Mouse (Mus musculus): ENCODE measurements around the gene Gm7694. TPM values are rescaled to one million over a fixed set of nuclear protein-coding genes. Genes with fewer than 3 reads are reported as not detected.

Gene Gm7694
- polyA plus RNA-seq, 2 experiments = 0.94 to 1.5 TPM

GRCm38 (mm10) chr1:170324312-170324711 is 18.2 kb upstream of the Gm7694 start:
- no peak for TF ChIP-seq CTCF (IDR thresholded peaks at IDR 0.05; ENCODE audit: low read depth)
- TF ChIP-seq EP300 (IDR thresholded peaks at IDR 0.05; ENCODE audit: low read depth) = no peak
- DNase-seq (ENCODE audit: low read depth in 3 of 3, low spot score in 3 of 3) = no peak
- Histone ChIP-seq H3K4me2 (ENCODE audit: low read depth) (no peak overlapping the region), H3K4me3 (ENCODE audit: insufficient read depth in 1 of 2, low read depth in 2 of 2, low read length in 2 of 2) (no peak overlapping the region), H3K9ac (replicated peaks) (no peak overlapping the region), H3K36me3 (replicated peaks; ENCODE audit: control insufficient read depth, insufficient read depth, low read depth) (no peaks in the 10 kb centered on the region), H3K4me1 (replicated peaks; ENCODE audit: control insufficient read depth in 2 of 2, insufficient read depth in 2 of 2, low read length in 1 of 2) (0 out of 4 replicates have a peak, but pooled peaks cover 0 to 2% of the 10 kb centered on the region in 2 experiments), H3K27ac (no peak overlapping the region), H3K27me3 (ENCODE audit: control insufficient read depth, insufficient read depth, low read length) (no peaks in the 10 kb centered on the region), H3K9me3 (ENCODE audit: control insufficient read depth, low read length) (no peaks in the 10 kb centered on the region)
- ATAC-seq (ENCODE audit: insufficient read depth) = no peak
- WGBS (ENCODE audit: insufficient replicate concordance) = 68% methylated on average over 1 of the region's 1 CpGs

DNA sequence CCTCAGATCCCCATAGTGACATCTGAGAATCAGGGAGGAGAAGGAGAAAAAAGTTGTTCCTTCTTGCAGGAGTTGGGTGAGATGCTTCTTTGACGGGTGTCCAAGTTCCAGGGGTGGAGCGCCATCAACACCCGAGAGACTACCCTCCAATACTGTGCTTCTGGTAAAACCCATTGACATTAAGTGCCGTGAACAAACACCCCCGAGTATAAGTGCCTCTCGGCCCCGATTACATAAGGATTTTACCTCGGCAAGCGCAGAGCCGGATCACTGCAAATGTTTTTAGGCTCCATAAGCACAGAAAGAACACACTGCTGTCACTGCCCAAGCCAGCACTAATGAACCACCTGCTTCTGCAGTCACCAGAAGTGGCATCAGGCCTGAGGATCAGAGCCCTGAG is 16.9 kb upstream of the Gm7694 start:
- Histone ChIP-seq H3K36me3 (replicated peaks; ENCODE audit: control insufficient read depth, insufficient read depth, low read depth) (no peaks in the 10 kb centered on the region), H3K4me3 (ENCODE audit: insufficient read depth in 1 of 2, low read depth in 2 of 2, low read length in 2 of 2) (no peak overlapping the region), H3K27me3 (ENCODE audit: control insufficient read depth, insufficient read depth, low read length) (no peaks in the 10 kb centered on the region), H3K4me1 (replicated peaks; ENCODE audit: control insufficient read depth in 2 of 2, insufficient read depth in 2 of 2, low read length in 1 of 2) (0 out of 4 replicates have a peak, but pooled peaks cover 0 to 2% of the 10 kb centered on the region in 2 experiments), H3K9ac (replicated peaks) (no peak overlapping the region), H3K27ac (no peak overlapping the region), H3K9me3 (ENCODE audit: control insufficient read depth, low read length) (no peaks in the 10 kb centered on the region), H3K4me2 (ENCODE audit: low read depth) (no peak overlapping the region)
- WGBS (ENCODE audit: insufficient replicate concordance) = 75% methylated on average over 10 of the region's 10 CpGs
- DNase-seq (ENCODE audit: low read depth in 3 of 3, low spot score in 3 of 3) = no peak
- no peak for TF ChIP-seq EP300 (IDR thresholded peaks at IDR 0.05; ENCODE audit: low read depth)
- no peak for TF ChIP-seq CTCF (IDR thresholded peaks at IDR 0.05; ENCODE audit: low read depth)
- ATAC-seq (ENCODE audit: insufficient read depth) = no peak

DNA sequence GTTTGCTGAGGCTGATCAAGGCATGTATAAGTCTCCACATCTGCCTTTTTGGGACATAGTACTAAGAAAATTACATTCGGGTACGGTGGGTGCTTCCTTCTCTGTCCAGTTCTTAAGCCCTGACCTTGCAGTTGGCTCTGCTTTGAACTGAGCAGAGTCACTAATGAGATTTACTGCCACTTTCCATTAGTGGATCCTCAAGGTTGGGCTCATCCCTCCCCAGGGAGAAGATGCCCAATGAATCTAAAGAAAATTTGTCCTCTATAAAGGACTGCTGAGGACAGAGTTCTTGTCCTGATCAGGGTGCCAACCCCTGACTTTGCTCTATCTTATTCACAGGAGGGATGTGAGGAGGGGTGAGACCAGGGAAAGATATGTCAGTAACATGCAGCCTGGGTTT is 15.9 kb upstream of the Gm7694 start:
- Histone ChIP-seq H3K9ac (replicated peaks) (no peak overlapping the region), H3K27me3 (ENCODE audit: control insufficient read depth, insufficient read depth, low read length) (no peaks in the 10 kb centered on the region), H3K36me3 (replicated peaks; ENCODE audit: control insufficient read depth, insufficient read depth, low read depth) (no peaks in the 10 kb centered on the region), H3K4me1 (replicated peaks; ENCODE audit: control insufficient read depth in 2 of 2, insufficient read depth in 2 of 2, low read length in 1 of 2) (0 out of 4 replicates have a peak, but pooled peaks cover 0 to 2% of the 10 kb centered on the region in 2 experiments), H3K27ac (no peak overlapping the region), H3K4me2 (ENCODE audit: low read depth) (no peak overlapping the region), H3K9me3 (ENCODE audit: control insufficient read depth, low read length) (no peaks in the 10 kb centered on the region), H3K4me3 (ENCODE audit: insufficient read depth in 1 of 2, low read depth in 2 of 2, low read length in 2 of 2) (no peak overlapping the region)
- no peak for DNase-seq (ENCODE audit: low read depth in 3 of 3, low spot score in 3 of 3)
- TF ChIP-seq CTCF (IDR thresholded peaks at IDR 0.05; ENCODE audit: low read depth) = no peak
- no peak for TF ChIP-seq EP300 (IDR thresholded peaks at IDR 0.05; ENCODE audit: low read depth)
- ATAC-seq (ENCODE audit: insufficient read depth) = no peak
- WGBS (ENCODE audit: insufficient replicate concordance) = 56% methylated on average over 2 of the region's 2 CpGs

DNA sequence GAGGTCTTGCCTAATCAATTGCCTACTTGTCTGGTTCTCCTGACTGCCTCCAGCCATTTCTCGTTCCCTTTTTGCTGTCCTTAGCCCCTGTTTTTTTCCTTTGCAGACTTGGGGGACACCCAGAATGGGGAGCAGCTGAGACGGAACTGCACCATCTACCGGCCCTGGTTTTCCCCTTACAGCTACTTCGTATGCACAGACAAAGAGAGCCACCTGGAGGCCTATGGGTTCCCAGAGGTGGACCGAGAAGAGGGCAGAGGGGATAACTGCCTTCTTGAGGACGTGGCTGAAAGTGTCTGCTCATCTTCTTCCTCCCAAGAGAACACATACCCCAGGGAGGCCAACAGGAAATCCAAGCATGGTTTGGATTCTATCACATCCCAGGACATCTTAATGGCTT is 5.3 kb upstream of the Gm7694 start:
- Histone ChIP-seq H3K4me3 (ENCODE audit: insufficient read depth in 1 of 2, low read depth in 2 of 2, low read length in 2 of 2) (no peak overlapping the region), H3K4me1 (replicated peaks; ENCODE audit: control insufficient read depth in 2 of 2, insufficient read depth in 2 of 2, low read length in 1 of 2) (no peaks in the 10 kb centered on the region), H3K9me3 (ENCODE audit: control insufficient read depth, low read length) (no peaks in the 10 kb centered on the region), H3K9ac (replicated peaks) (no peak overlapping the region), H3K27me3 (ENCODE audit: control insufficient read depth, insufficient read depth, low read length) (no peaks in the 10 kb centered on the region), H3K36me3 (replicated peaks; ENCODE audit: control insufficient read depth, insufficient read depth, low read depth) (no peaks in the 10 kb centered on the region), H3K4me2 (ENCODE audit: low read depth) (no peak overlapping the region), H3K27ac (no peak overlapping the region)
- 62% methylated on average over 6 of the region's 6 CpGs for WGBS (ENCODE audit: insufficient replicate concordance)
- TF ChIP-seq EP300 (IDR thresholded peaks at IDR 0.05; ENCODE audit: low read depth) = no peak
- no peak for TF ChIP-seq CTCF (IDR thresholded peaks at IDR 0.05; ENCODE audit: low read depth)
- no peak for DNase-seq (ENCODE audit: low read depth in 3 of 3, low spot score in 3 of 3)
- ATAC-seq (ENCODE audit: insufficient read depth) = no peak

GRCm38 (mm10) chr1:170308503-170308902 is 2.4 kb upstream of the Gm7694 start, which contains the start of gene Spata46:
Gene Spata46 (plus strand): TSS chr1:170308803.
- no peak within 1 kb of the TSS for H3K9ac ChIP-seq (replicated peaks)
- no peak for ATAC-seq (ENCODE audit: insufficient read depth)
- no peak within 1 kb of the TSS for H3K4me3 ChIP-seq (ENCODE audit: insufficient read depth in 1 of 2, low read depth in 2 of 2, low read length in 2 of 2)
- no peaks in the 10 kb centered on the region for H3K9me3 ChIP-seq (ENCODE audit: control insufficient read depth, low read length)
- H3K27me3 ChIP-seq (ENCODE audit: control insufficient read depth, insufficient read depth, low read length) = no peaks in the 10 kb centered on the region
- no peak for TF ChIP-seq CTCF (IDR thresholded peaks at IDR 0.05; ENCODE audit: low read depth)
- no peak for TF ChIP-seq EP300 (IDR thresholded peaks at IDR 0.05; ENCODE audit: low read depth)
- H3K27ac ChIP-seq = no peak within 1 kb of the TSS
- no peaks in the 10 kb centered on the region for H3K36me3 ChIP-seq (replicated peaks; ENCODE audit: control insufficient read depth, insufficient read depth, low read depth)
- H3K4me2 ChIP-seq (ENCODE audit: low read depth) = no peak within 1 kb of the TSS
- DNase-seq (ENCODE audit: low read depth in 3 of 3, low spot score in 3 of 3) = no peak
- no peaks in the 10 kb centered on the region; a peak in 1 of 4 replicates for H3K4me1 ChIP-seq (replicated peaks; ENCODE audit: control insufficient read depth in 2 of 2, insufficient read depth in 2 of 2, low read length in 1 of 2)
- 69% methylated on average over 4 of the region's 4 CpGs for WGBS (ENCODE audit: insufficient replicate concordance)

Data from liver, embryonic 14.5 days (tissue).